In genomic region chr15:84674329-84675067, GRCm38 (mm10) we compare ENCODE assay signal across 19 mouse cellular contexts. TPM values are rescaled to one million over a fixed set of nuclear protein-coding genes. Genes with fewer than 3 reads are reported as not detected.
DNase-seq lines count a peak whose midpoint lies in the region; ATAC-seq and TF ChIP-seq lines count a peak whose summit lies in the region.
"Had no signal": no experiment of that assay in that cellular context is flagged by ENCODE, and none has a peak within 500 bp of the region (broad histone marks: within the 10 kb centered on the region; RNA-seq: fewer than 3 reads in every experiment).

No protein-coding gene starts in this region.

- H3K27ac ChIP-seq in heart, postnatal 0 days (ENCODE audit: low read depth): no peak overlapping the region
- peak overlapping the region; percentile 49 for H3K27ac ChIP-seq in liver, embryonic 16.5 days (ENCODE audit: low read length)
- H3K27ac ChIP-seq in stomach, embryonic 16.5 days (ENCODE audit: low read length): peak overlapping the region; percentile 90
- H3K27ac ChIP-seq: forebrain, embryonic 15.5 days; hindbrain, embryonic 10.5 days; neural tube, embryonic 15.5 days had no signal

- no peaks in the 10 kb centered on the region for H3K9me3 ChIP-seq in heart, postnatal 0 days (replicated peaks; ENCODE audit: control insufficient read depth, low read length)
- no peaks in the 10 kb centered on the region for H3K9me3 ChIP-seq in liver, embryonic 16.5 days (replicated peaks; ENCODE audit: control insufficient read depth, low read length)
- no peaks in the 10 kb centered on the region for H3K9me3 ChIP-seq in stomach, embryonic 16.5 days (replicated peaks; ENCODE audit: control insufficient read depth, low read length)
- H3K9me3 ChIP-seq: forebrain, embryonic 15.5 days; hindbrain, embryonic 10.5 days; kidney, embryonic 15.5 days; neural tube, embryonic 15.5 days had no signal

- H3K27me3 ChIP-seq in heart, postnatal 0 days (ENCODE audit: control insufficient read depth, insufficient read depth, low read length): no peaks in the 10 kb centered on the region; the same call in 1 of the 2 replicates
- no peaks in the 10 kb centered on the region for H3K27me3 ChIP-seq in liver, embryonic 16.5 days (ENCODE audit: control insufficient read depth, insufficient read depth, low read depth, low read length)
- H3K27me3 ChIP-seq in stomach, embryonic 16.5 days (ENCODE audit: control insufficient read depth, insufficient read depth, low read length): no peaks in the 10 kb centered on the region
- H3K27me3 ChIP-seq: forebrain, embryonic 15.5 days; kidney, embryonic 15.5 days; neural tube, embryonic 15.5 days; Patski had no signal

- no peak for TF ChIP-seq EP300 in heart, postnatal 0 days (IDR thresholded peaks at IDR 0.05; ENCODE audit: low read depth)

- TF ChIP-seq POLR2A in brain, embryonic 14.5 days (IDR thresholded peaks at IDR 0.05; ENCODE audit: borderline replicate concordance, extremely low read depth, insufficient read depth, insufficient read length, poor library complexity, severe bottlenecking): no peak

- no peak overlapping the region for H3K9ac ChIP-seq in heart, postnatal 0 days (replicated peaks; ENCODE audit: low read depth, low read length)
- no peak overlapping the region for H3K9ac ChIP-seq in liver, embryonic 16.5 days (ENCODE audit: low read depth, low read length)
- no peak overlapping the region for H3K9ac ChIP-seq in stomach, embryonic 16.5 days (ENCODE audit: low read length)
- H3K9ac ChIP-seq: forebrain, embryonic 15.5 days; kidney, embryonic 15.5 days; neural tube, embryonic 15.5 days had no signal

- DNase-seq in heart, postnatal 0 days (ENCODE audit: low spot score): no peak
- DNase-seq in heart, postnatal 10 days: no peak
- DNase-seq in liver: no peak
- DNase-seq in brain, embryonic 14.5 days (ENCODE audit: low read depth): no peak
- DNase-seq in gastrocnemius, postnatal 14 days: no peak
- DNase-seq: cerebellum, adult 2 months; embryo, embryonic 11 days; gastrocnemius, postnatal 10 days; lung, adult 18-20 months; thymus, postnatal 14 days had no signal

- ATAC-seq in heart, postnatal 0 days (ENCODE audit: insufficient read depth, low read depth): no peak
- no peak for ATAC-seq in liver, embryonic 16.5 days (ENCODE audit: low read depth)
- no peak for ATAC-seq in stomach, embryonic 16.5 days (ENCODE audit: insufficient read depth, low FRiP score)
- ATAC-seq: forebrain, embryonic 15.5 days; Patski had no signal

- TF ChIP-seq CTCF in heart, postnatal 0 days (IDR thresholded peaks at IDR 0.05; ENCODE audit: low read depth): peak; percentile 9; the same call in 1 of the 2 replicates
- peak; percentile 33; the same call in 1 of the 2 replicates for TF ChIP-seq CTCF in brain, embryonic 14.5 days (IDR thresholded peaks at IDR 0.05; ENCODE audit: borderline replicate concordance, extremely low read depth, insufficient read depth, insufficient read length)

- H3K4me3 ChIP-seq in heart, postnatal 0 days (ENCODE audit: low read depth, low read length): no peak overlapping the region
- H3K4me3 ChIP-seq in liver, embryonic 16.5 days (ENCODE audit: low read depth, low read length): no peak overlapping the region
- no peak overlapping the region for H3K4me3 ChIP-seq in stomach, embryonic 16.5 days (replicated peaks; ENCODE audit: low read length)
- H3K4me3 ChIP-seq: forebrain, embryonic 15.5 days; hindbrain, embryonic 10.5 days; kidney, embryonic 15.5 days; megakaryocyte, embryonic 14.5 days; neural tube, embryonic 15.5 days had no signal

- H3K4me1 ChIP-seq in heart, postnatal 0 days (ENCODE audit: control insufficient read depth, insufficient read depth): no peaks in the 10 kb centered on the region
- H3K4me1 ChIP-seq in liver, embryonic 16.5 days (ENCODE audit: control insufficient read depth, low read depth, low read length): peaks cover 4% of the 10 kb centered on the region
- H3K4me1 ChIP-seq in stomach, embryonic 16.5 days (ENCODE audit: control insufficient read depth, insufficient read depth, low read length): no peaks in the 10 kb centered on the region; the same call in 1 of the 2 replicates

- no peak overlapping the region for H3K4me2 ChIP-seq in heart, postnatal 0 days (ENCODE audit: low read depth, low read length)
- no peak overlapping the region for H3K4me2 ChIP-seq in liver, embryonic 16.5 days (ENCODE audit: low read depth, low read length)
- peak overlapping the region; percentile 23 for H3K4me2 ChIP-seq in stomach, embryonic 16.5 days (ENCODE audit: low read depth, low read length)
- H3K4me2 ChIP-seq: forebrain, embryonic 15.5 days; heart, embryonic 11.5 days; kidney, embryonic 15.5 days; neural tube, embryonic 15.5 days had no signal

- intact Hi-C loops in heart, postnatal 10 days (cut with DNase I): no loop called here
- intact Hi-C loops in gastrocnemius, postnatal 14 days (cut with DNase I; ENCODE audit: low total_unique reads): no loop called here

- no peaks in the 10 kb centered on the region for H3K36me3 ChIP-seq in heart, postnatal 0 days (replicated peaks; ENCODE audit: control insufficient read depth, insufficient read depth, low read length)
- no peaks in the 10 kb centered on the region for H3K36me3 ChIP-seq in liver, embryonic 16.5 days (ENCODE audit: control insufficient read depth, insufficient read depth)
- no peaks in the 10 kb centered on the region for H3K36me3 ChIP-seq in stomach, embryonic 16.5 days (ENCODE audit: control insufficient read depth, insufficient read depth, low read length)
- H3K36me3 ChIP-seq: forebrain, embryonic 15.5 days; hindbrain, embryonic 10.5 days; kidney, embryonic 15.5 days; neural tube, embryonic 15.5 days had no signal

- 90% methylated on average over 11 of the region's 11 CpGs for WGBS in heart, postnatal 0 days
- WGBS in liver, embryonic 16.5 days (ENCODE audit: insufficient replicate concordance): 73% methylated on average over 11 of the region's 11 CpGs
- 70% methylated on average over 11 of the region's 11 CpGs for WGBS in stomach, embryonic 16.5 days

RNA-seq across cellular contexts. Expression of gene Prr5, which starts 5.1 kb away (rescaled TPM):
- 7.3 and 14.8 TPM in 2 replicates for total RNA-seq in heart, postnatal 0 days (2014; rRNA removed; ENCODE audit: low replicate concordance)
- polyA plus RNA-seq in heart, postnatal 0 days (2015; fragmentation: Nextera tagmentation; extraction: Ambion mirVana): 5.6 and 6.5 TPM in 2 replicates
- total RNA-seq in heart, postnatal 10 days (2021): 10 to 100 TPM in 1 of 2 experiments, 1 to 10 TPM in 1; 7.0 to 11.9 TPM
- polyA plus RNA-seq in liver, embryonic 16.5 days (2015; fragmentation: Nextera tagmentation; extraction: Ambion mirVana): 4.5 and 5.2 TPM in 2 replicates
- polyA plus RNA-seq in brain, embryonic 14.5 days (2012; rRNA removed): 14.2 and 20.9 TPM in 2 replicates
- 29.8 and 31.1 TPM in 2 replicates for polyA plus RNA-seq in stomach, embryonic 16.5 days (2015; fragmentation: Nextera tagmentation; extraction: Ambion mirVana)
- total RNA-seq in gastrocnemius, postnatal 14 days (2021): 1 to 10 TPM; 7.3 to 8.5 TPM

RNA-seq across cellular contexts. Expression of gene Arhgap8, which starts 45.4 kb away (rescaled TPM):
- total RNA-seq in heart, postnatal 0 days (2014; rRNA removed; ENCODE audit: low replicate concordance): 3.7 TPM in 1 of 2 replicates, not detected in the other
- 1.2 and 1.3 TPM in 2 replicates for polyA plus RNA-seq in heart, postnatal 0 days (2015; fragmentation: Nextera tagmentation; extraction: Ambion mirVana)
- total RNA-seq in heart, postnatal 10 days (2021): 1 to 10 TPM; 1.6 to 2.0 TPM
- 0.33 and 0.63 TPM in 2 replicates for polyA plus RNA-seq in liver, embryonic 16.5 days (2015; fragmentation: Nextera tagmentation; extraction: Ambion mirVana)
- polyA plus RNA-seq in brain, embryonic 14.5 days (2012; rRNA removed): 0.44 and 0.81 TPM in 2 replicates
- polyA plus RNA-seq in stomach, embryonic 16.5 days (2015; fragmentation: Nextera tagmentation; extraction: Ambion mirVana): 12.6 and 14.5 TPM in 2 replicates
- total RNA-seq in gastrocnemius, postnatal 14 days (2021): under 1 TPM in 1 of 2 experiments, not detected in 1; 0.29 TPM
- total RNA-seq: gastrocnemius, postnatal 10 days had no signal
